Mouse (Mus musculus) ES-Bruce4 (cell line): ENCODE measurements around the gene 4930519P11Rik. TPM values are rescaled to one million over a fixed set of nuclear protein-coding genes. Genes with fewer than 3 reads are reported as not detected.

Experiments used
- H3K27ac ChIP-seq: 2 replicates; pipeline ENCODE4 v1.5.1; 2012; ENCODE audit warnings: low read length, inconsistent platforms; ENCODE audit not compliant: insufficient read depth
- H3K27me3 ChIP-seq: 2 replicates; pipeline ENCODE4 v1.6.1; 2012; ENCODE audit warnings: mild to moderate bottlenecking, low read length, inconsistent platforms; ENCODE audit not compliant: control insufficient read depth, poor library complexity, insufficient read depth, severe bottlenecking
- H3K36me3 ChIP-seq: 2 replicates; pipeline ENCODE4 v1.6.1; 2012; ENCODE audit warnings: inconsistent platforms, mild to moderate bottlenecking, low read length, moderate library complexity; ENCODE audit not compliant: control insufficient read depth, poor library complexity, insufficient read depth, severe bottlenecking
- H3K4me1 ChIP-seq: one replicate; pipeline ENCODE4 v1.8.1; 2011; ENCODE audit warnings: low read length; ENCODE audit not compliant: control insufficient read depth, insufficient read depth
- H3K4me3 ChIP-seq: 2 replicates; pipeline ENCODE4 v1.5.1; 2011; ENCODE audit warnings: low read depth, mild to moderate bottlenecking, low read length
- H3K9ac ChIP-seq: 2 replicates; pipeline ENCODE4 v1.6.1; 2012; ENCODE audit warnings: low read depth, mild to moderate bottlenecking, inconsistent platforms; ENCODE audit not compliant: poor library complexity, severe bottlenecking
- H3K9me3 ChIP-seq: replicated peaks from 2 replicates; pipeline ENCODE4 v1.6.1; 2012; ENCODE audit warnings: mild to moderate bottlenecking, low read length, inconsistent platforms; ENCODE audit not compliant: control insufficient read depth, poor library complexity, insufficient read depth, severe bottlenecking
- CTCF ChIP-seq: IDR thresholded peaks from one replicate; pipeline ENCODE4 v1.8.1; 2011; ENCODE audit warnings: low read depth, low read length
- EP300 ChIP-seq: IDR thresholded peaks from 2 replicates; pipeline ENCODE4 v1.6.1; 2011; ENCODE audit warnings: low read depth, low read length; ENCODE audit not compliant: insufficient read depth
- POLR2A ChIP-seq: IDR thresholded peaks from one replicate; pipeline ENCODE4 v1.8.1; 2011; ENCODE audit warnings: low read length; ENCODE audit not compliant: insufficient read depth
- polyA plus RNA-seq: library from polyadenylated mRNA; stranded (reverse); fragments of >200 nt; gene quantifications from 2 replicates; pipeline ENCODE4 v1.2.4, GENCODE M21; 2011; ENCODE audit warnings: low read depth; ENCODE audit not compliant: missing spikeins, insufficient read depth, insufficient read length

4930519P11Rik gene
- polyA plus RNA-seq, 1 experiment, result not detected

DNA sequence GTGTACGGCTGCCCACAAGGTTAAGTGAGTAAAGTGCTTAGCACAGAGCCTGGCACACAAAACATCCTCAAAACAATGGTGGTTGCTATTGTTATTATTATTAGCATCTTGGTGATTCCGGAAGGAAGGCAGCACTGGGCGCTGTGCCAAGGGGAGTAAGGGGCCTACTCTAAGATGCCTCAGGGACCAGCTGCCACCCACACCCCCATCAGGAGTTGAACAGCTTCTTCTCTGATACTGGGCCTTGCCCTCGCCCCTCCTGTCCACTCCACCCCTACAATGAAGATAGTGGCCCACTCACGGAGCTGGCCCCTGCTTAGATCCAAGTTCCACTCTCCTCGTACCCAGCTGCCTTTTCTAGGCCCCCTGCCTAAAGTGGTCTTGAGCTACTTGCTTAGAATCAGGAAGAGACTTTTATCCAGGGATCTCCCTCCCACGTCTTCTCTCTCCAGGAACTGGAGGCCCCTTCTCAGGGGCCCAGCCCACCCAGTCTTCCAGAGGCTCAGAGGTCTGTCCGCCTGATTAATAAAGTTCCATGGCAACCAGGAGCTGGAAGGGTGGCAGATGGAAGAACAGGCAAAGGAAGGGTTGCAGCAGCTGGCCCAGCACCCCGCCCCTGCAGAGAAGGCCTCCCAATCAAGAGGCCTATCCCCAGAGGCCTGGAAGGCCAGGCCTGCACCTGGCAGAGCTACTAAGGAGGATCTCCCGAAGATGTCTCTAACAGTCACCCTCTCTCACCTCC is 44.7 kb downstream of the 4930519P11Rik start:
- Histone ChIP-seq H3K9ac (peak overlapping the region; percentile 85), H3K4me1 (peaks cover 1% of the 10 kb centered on the region), H3K4me3 (peak overlapping the region; percentile 99), H3K36me3 (peaks cover 4% of the 10 kb centered on the region), H3K27me3 (no peaks in the 10 kb centered on the region), H3K27ac (no peak overlapping the region), H3K9me3 (no peaks in the 10 kb centered on the region)
- TF ChIP-seq EP300 (no peak), POLR2A (no peak), CTCF (no peak)

DNA sequence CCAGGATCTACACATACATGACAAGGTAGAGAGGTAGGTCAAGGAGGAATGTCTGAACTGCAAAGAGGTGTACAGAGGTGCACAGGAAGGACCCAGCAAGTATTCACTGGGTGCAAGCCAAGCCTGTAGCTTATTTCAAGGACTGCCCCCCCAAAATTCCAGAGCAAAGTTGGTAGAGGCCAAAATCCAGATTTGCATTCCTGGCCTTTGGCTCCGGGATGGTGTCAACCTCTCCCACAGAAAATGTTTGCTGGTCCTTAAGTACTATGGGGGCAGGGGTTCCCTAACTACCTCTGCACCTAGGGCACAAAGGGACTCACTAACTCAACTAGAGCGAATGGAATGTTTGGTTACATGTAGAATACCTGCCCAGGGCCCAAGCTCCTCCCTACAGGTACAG is 45.5 kb downstream of the 4930519P11Rik start:
- Histone ChIP-seq H3K27me3 (no peaks in the 10 kb centered on the region), H3K36me3 (peaks cover 11% of the 10 kb centered on the region), H3K27ac (no peak overlapping the region), H3K9me3 (no peaks in the 10 kb centered on the region), H3K4me3 (peak overlapping the region; percentile 99), H3K9ac (peak overlapping the region; percentile 85; the same call in 1 of the 2 replicates), H3K4me1 (peaks cover 1% of the 10 kb centered on the region)
- TF ChIP-seq EP300 (no peak), POLR2A (no peak), CTCF (no peak)

DNA sequence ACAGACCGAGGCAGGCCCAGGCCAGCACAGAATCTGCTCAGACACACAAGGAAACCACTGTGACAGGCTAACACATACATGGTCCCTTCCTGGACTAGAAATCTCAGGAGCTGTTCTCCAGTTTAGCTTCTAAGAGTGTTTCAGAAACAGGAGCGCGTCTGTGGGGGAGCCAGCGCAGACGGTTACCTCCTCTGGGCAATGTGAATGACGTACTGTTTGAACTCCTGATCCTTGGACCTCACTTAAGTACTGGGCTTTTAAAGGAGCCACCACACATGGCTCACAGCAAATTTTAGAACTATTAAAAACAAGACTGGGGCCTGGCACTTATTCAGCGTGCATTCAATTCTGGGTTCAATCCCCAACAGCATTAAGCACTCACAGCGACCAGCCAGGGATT is 46.6 kb downstream of the 4930519P11Rik start:
- no peak overlapping the region for H3K27ac ChIP-seq

DNA sequence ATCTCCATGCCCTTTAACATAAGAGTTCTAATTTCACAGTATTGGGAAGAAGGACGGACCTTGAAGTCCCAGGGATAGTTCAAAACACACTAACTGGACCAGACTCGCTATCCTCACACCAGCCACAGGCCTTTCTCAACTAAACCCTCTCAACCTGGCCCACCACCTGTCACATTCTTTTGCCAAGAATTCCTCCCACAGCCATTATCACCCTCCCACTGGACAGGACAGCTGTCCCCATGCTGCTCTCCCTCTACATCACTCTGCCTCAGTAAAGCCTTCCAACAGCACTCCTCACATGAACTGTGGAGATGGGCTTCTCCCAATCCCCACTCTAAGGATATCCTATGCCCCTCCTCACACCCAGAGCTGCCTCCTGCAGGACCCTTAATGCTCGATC is 47.7 kb downstream of the 4930519P11Rik start:
- no peak overlapping the region for H3K27ac ChIP-seq
- H3K36me3 ChIP-seq, result peaks cover 16% of the 10 kb centered on the region
- H3K4me1 ChIP-seq, result peaks cover 1% of the 10 kb centered on the region

More for the DNA sequence above, 46.6 kb downstream of the 4930519P11Rik start:
- Histone ChIP-seq H3K9me3 (no peaks in the 10 kb centered on the region), H3K36me3 (peaks cover 15% of the 10 kb centered on the region), H3K9ac (no peak overlapping the region), H3K27me3 (no peaks in the 10 kb centered on the region), H3K4me3 (no peak overlapping the region), H3K4me1 (peaks cover 1% of the 10 kb centered on the region)
- TF ChIP-seq CTCF (no peak), POLR2A (no peak), EP300 (no peak)

DNA sequence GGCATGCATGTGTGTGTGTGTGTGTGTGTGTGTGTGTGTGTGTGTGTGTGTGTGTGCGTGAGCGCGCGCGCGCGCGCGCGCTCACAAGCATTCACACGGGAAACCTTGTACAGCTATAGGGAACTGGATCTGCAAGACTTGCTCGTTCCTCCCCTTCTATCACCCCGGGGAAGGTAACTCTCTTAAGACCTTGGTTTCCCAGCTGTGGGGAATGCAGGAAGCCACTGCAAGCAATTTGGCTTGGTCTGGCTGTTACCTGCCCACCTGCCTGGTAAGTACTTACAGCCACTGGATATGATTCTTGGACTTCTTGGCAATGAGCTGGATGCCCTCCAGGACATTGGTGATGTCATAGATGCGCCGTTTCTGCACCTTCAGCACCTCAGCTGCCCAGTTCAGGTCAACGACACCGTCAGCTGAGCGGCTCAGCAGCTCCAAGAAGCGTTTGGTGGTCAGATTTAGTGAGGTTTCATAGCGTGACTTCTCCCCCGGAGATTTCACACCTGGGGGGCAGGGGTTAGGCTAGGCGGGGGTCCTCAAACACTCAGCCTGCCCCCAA is 49.5 kb downstream of the 4930519P11Rik start:
- H3K27me3 ChIP-seq, result no peaks in the 10 kb centered on the region
- no peak overlapping the region for H3K27ac ChIP-seq
- no peak overlapping the region for H3K9ac ChIP-seq
- H3K4me3 ChIP-seq, result no peak overlapping the region
- H3K9me3 ChIP-seq, result no peaks in the 10 kb centered on the region
- no peak for TF ChIP-seq POLR2A
- no peak for TF ChIP-seq CTCF
- TF ChIP-seq EP300, result no peak
- peaks cover 1% of the 10 kb centered on the region for H3K4me1 ChIP-seq
- H3K36me3 ChIP-seq, result peaks cover 16% of the 10 kb centered on the region

More for the DNA sequence above, 47.7 kb downstream of the 4930519P11Rik start:
- Histone ChIP-seq H3K9ac (no peak overlapping the region), H3K27me3 (no peaks in the 10 kb centered on the region), H3K9me3 (no peaks in the 10 kb centered on the region), H3K4me3 (no peak overlapping the region)
- TF ChIP-seq EP300 (no peak), POLR2A (no peak), CTCF (no peak)

Other genes with a start within 250 kb of the 4930519P11Rik start
- gene Cdk5rap1, start 240.4 kb downstream of the 4930519P11Rik start, polyA plus RNA-seq, result 23.8 and 27.1 TPM in 2 replicates
- 11.7 and 13.5 TPM in 2 replicates for gene Snta1, start 205.3 kb downstream of the 4930519P11Rik start, polyA plus RNA-seq
- 79.9 and 89.5 TPM in 2 replicates for gene Cbfa2t2, start 177.0 kb downstream of the 4930519P11Rik start, polyA plus RNA-seq
- not detected in 2 replicates for gene 1700003F12Rik, start 66.4 kb downstream of the 4930519P11Rik start, polyA plus RNA-seq
- gene Actl10, start 61.7 kb downstream of the 4930519P11Rik start, polyA plus RNA-seq, result not detected in 2 replicates
- 4.0 and 5.1 TPM in 2 replicates for gene Necab3, start 54.5 kb downstream of the 4930519P11Rik start, polyA plus RNA-seq
- gene E2f1, start 43.5 kb downstream of the 4930519P11Rik start, polyA plus RNA-seq, result 27.0 and 28.0 TPM in 2 replicates
- 8.3 and 9.5 TPM in 2 replicates for gene Pxmp4, start 9.7 kb downstream of the 4930519P11Rik start, polyA plus RNA-seq
- 3.8 and 5.0 TPM in 2 replicates for gene Zfp341, start 140 bp downstream of the 4930519P11Rik start, polyA plus RNA-seq
- gene Chmp4b, start 38.3 kb upstream of the 4930519P11Rik start, polyA plus RNA-seq, result 116 and 125 TPM in 2 replicates
- gene Gm14214, start 156.6 kb upstream of the 4930519P11Rik start, polyA plus RNA-seq, result 1.2 and 1.4 TPM in 2 replicates
- gene Raly, start 177.7 kb upstream of the 4930519P11Rik start, polyA plus RNA-seq, result 228 and 241 TPM in 2 replicates
- not detected in 2 replicates for gene a, start 178.0 kb upstream of the 4930519P11Rik start, polyA plus RNA-seq